Mouse (Mus musculus) induced T-regulatory cell, adult 2 months (primary cell): ENCODE measurements at regions not wholly inside any gene's neighbourhood (a gene's known extent, or its start where the extent isn't known, plus 50 kb on each side); places are given as distances from the start of the nearest gene placed in this dataset.

Source experiments
- DNase-seq: peaks from one replicate; pipeline ENCODE4 v3.0.0-alpha.2; 2012; ENCODE audit warnings: low read depth

DNA sequence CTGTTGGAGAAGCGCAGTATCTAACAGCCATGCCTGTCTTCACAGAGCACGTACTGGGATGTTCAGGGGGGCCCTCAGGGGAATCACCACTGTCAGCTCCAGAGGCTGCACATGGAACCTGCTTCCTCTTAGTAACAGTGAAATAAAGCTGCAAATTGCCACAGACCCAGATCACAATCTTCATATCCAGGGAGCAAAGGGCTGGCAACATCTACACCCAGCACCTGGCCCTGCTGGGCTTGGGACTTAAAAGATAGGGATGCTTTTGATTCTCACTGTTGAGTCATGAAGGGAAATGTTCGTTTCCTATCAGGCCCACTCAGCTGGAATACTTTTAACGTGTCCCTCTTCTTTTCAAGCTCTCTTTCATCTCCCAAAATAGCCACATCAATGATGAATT, 322.4 kb upstream of the Trib2 start:
- no peak for DNase-seq

DNA sequence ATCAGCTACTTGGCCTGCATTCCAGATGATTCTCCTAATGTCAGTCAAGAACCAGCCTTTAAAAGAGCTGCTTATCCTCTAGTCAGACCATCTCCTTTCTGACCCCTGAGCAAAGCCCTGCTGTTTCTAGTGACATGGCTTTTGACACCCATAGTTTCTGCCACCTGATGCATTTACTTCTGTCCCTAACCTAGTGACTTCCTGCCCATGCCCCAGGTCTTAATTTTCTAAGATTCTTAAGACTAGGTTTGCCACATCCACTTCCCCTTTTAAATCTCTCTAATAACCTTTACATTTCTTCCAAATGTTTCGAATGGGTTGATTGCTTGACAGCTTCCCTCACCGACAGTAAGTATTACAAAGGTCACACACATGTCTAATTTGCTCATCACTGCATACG, 321.1 kb upstream of the Trib2 start:
- DNase-seq, result peak; percentile 42

DNA sequence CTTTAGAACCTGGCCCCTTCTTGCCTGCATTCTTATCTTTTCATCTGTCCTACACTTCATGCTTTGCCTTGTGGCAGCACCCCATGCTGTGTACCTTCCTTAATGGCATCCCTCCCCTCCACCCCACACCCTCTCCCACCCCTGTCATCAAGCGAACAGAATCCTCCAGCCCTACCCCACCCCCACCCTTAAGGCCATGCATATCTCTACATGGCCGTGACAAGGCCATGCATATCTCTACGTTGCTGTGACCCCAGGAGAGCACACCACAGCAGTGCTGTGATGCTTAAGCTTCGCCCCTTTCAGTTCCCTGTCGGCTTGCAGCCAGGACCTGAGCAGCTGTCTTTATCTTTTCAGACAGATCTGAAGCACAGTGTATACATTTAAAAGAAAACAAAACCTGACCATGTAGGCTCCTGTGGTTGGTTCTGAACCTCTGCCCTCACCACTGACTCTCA, 319.5 kb upstream of the Trib2 start:
- peak; percentile 71 for DNase-seq

DNA sequence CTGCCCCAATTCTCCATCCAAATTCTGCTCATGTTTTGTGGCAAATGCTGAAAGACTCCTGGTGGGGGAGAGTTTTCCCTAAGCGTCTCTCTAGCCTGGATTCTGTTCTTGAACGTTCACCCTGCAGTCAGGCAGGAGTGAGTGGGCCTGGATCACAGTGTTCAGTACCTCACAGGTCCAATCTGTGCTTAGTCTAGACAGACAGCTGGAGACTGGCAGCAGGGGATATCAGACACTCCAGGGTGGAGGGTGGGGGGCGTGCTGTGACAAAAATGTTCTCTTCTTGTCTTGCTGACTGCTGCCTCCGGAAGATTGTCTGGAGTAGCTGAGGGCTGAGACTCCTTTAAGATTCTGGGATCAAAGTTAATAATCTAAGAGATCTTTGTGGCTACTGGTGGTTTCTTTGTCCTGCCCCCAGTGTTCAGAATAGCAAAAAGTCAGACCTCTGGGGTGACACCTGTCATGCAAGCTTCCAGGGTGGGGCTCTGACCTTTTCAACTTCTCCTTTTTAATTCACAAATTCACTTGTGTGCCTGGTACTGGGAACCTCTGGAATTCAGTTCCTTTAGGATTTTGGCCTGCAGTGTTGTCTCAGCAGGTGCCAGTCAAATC, 319.0 kb upstream of the Trib2 start:
- peak; percentile 61 for DNase-seq

DNA sequence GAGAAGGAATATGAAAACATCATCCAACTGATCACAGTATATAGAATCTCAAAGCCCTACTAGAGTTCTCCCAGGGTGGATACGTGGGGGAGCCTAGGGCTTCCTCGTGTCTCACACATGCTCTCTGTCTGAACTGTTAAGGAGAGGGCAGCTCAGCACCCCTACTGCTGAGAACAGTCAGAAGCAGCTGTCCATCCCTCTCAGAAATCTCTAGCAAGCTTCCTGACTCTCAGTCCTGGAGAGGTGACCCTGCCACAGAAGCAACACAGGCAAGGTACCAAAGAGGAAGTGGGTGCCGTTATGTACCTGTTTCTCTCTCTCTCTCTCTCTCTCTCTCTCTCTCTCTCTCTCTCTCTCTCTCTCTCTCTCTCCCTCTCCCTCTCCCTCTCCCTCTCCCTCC, 317.7 kb upstream of the Trib2 start:
- peak; percentile 71 for DNase-seq

DNA sequence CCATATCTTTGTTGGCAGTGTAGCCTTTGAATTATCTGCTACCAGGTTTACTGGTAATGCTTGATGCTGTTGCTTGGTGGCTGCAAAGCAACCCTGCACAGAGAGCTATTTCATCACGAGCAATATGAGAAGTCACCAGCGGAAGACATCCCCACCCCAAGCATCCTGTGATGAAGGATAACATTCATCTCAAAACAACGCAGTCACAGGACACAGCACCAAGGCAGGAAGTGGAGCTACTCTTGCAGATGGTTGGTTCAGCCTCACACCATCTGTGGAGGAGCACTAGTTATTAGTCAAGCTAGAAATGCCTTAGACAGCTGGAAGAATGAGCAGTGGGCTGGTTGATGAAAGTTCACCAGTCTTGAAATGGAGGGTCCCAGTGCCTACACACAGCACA, 316.5 kb upstream of the Trib2 start:
- DNase-seq, result peak; percentile 92

DNA sequence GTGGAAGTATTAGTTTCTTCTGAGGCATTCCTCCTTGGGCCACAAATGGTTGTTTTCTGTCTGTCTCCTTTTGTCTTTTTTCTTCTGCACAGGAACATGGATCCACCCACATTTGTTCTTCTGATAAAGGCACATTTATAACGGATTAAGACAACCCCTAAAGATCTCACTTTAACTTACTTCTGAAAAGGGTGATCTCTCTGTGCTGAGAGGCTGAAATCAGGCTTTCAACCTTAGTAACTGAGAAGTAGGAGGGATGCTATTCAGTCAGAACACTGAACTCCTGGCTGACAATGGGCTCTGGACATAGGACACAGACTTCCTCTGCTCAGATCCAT, 315.0 kb upstream of the Trib2 start:
- DNase-seq, result no peak

DNA sequence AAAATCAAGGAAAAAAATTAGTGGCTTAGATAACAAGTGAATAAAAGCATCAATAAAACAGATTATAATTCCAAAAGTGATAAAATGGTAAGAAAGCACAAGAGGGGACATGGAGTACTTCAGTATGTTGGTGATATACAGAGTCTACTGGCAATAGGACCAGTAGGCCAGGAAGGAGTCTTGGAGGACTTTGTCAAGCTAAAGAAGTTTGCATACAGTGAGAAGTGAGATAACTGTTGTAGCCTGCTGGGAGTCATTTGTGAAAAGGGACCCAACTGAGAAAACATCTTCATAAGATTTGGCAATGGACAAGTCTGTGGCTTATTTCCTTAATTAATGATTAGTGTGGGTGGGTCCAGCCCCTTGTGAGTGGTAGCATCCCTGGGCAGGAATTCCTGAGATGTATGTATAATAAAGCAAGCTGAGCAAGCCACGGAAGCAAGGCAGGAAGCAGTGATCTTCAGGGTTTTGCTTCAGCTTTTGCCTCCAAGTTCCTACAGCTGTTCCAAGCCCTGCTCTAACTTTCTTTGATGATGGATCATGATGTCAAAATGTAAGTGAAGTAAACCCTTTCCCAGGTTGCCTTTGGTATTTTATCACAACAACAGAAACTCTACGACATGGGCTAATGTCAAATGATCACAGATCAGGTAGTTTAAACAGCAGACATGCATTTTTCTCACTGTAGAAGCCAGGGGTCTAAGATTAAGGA, 314.5 kb upstream of the Trib2 start:
- peak; percentile 36 for DNase-seq

DNA sequence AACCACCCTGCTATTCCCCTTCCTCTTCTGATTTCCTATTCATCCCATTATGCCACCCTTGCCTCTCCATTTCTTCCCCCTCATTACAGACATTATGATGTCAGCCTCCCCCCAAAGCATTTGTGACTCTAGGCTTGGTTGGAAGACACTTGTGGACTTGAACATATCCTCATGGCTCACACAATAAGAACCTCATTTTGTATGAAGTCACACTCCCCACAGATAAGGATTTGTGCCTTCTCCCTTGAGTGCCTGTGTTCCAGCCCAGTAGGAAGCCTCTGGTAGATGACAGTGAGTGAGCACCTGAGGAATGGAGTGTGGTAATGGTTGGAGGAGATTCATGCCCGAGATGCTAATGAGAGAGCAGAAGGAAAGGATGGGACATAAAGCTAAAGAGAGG, 313.9 kb upstream of the Trib2 start:
- no peak for DNase-seq

DNA sequence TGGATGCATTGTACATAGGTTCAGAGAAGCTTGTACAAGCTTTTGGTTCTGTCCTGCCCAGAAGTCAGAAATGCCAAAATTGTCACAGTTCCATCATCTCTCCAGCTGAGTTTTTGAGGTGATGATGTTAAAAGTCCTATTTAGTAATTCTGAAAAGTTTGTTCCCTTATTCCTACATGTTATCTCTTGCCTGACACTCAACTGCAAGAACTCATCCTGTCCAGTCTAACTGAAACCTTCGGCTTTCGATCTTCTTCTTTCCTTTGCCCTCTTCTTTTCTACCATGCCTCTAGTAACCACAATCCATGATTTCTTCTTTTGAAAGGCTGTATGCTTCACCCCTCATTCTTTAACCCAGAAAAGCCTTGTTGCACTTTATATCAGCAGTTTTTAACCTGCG, 313.2 kb upstream of the Trib2 start:
- no peak for DNase-seq

DNA sequence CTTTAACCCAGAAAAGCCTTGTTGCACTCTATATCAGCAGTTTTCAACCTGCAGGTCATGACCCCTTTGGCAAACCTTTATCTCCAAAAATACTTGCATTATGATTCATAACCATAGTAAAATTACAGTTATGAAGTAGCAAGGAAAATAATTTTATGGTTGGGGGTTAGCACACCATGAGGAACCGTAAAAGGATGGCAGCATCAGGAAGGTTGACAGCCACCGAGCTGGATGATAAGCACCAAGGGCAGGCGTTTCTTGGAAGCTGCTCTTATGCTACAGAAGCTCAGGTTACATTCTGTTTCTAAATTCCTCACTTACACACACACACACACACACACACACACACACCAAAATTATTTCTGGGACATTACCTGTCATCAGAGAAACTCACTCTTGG, 312.5 kb upstream of the Trib2 start:
- DNase-seq, result peak; percentile 35

DNA sequence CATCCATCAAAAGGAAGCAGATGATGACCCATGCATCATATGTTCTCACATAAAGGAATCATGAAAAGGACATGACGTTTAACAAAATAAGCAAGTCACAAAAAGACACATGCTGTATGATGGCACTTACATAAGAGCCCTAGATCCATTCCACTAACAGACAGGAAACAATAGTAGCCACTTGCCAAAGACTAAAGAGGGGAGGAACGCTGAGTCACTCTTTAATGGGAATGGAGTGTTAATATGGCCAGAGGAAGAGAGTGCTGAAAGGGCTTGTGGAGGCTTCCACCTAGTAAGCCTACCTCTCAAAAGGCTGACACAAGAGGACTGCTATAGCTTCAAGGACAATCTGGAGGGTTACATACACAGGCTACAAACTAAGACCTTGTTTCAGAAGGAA, 308.2 kb upstream of the Trib2 start:
- DNase-seq, result no peak

DNA sequence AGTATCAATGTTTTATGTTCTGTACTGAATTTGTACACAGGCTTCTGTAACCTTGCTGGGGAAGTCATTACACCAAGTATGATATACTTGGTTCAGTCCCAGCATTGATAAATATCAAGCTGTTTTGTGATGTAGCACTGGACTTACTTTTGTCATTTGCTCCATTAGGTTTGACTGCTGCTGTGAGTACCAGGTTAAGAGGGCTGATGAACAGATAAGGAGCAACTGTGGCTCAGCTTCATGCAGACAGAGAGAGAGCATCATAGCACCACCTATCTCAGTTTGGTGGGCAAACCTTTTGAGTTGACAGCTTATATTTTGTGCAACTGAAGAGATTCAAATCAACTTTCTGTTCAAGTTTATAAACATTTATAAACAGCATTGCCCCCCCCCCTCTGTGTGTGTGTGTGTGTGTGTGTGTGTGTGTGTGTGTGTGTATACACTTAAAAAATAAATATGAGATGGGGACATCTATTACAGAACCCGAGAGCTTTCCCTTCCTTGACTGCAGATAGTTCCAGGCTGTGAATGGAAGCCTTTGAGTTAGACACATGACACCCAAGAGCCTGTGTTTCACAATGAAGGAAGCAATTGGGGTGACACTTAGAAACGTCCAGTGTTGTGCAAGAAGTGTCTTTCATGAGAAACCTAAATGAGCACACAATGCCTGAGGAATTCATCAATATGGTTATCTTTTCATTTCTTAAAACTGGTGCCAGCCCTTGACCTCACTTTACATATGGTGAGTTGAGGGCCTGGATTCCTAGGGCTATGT, 305.8 kb upstream of the Trib2 start:
- DNase-seq, result peak; percentile 39

DNA sequence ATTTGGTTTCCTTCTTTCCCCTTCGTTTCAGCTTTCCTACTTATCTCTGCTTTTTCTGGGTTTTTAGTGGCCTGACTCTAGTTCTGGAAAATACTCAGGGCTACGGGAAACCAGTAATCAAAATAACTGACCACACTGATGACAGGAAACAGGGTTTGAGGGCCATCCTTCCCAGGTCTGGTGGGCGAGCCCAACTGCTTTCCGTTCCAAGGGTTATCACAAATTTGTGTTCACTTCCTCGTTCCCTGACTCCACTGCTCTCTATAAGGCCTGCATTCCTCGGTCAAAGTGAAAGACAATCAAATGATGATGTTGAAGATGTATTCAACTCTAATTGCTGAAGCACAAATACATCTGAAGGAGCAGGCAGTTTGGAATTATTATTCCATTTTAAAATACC, 305.1 kb upstream of the Trib2 start:
- DNase-seq, result peak; percentile 13

DNA sequence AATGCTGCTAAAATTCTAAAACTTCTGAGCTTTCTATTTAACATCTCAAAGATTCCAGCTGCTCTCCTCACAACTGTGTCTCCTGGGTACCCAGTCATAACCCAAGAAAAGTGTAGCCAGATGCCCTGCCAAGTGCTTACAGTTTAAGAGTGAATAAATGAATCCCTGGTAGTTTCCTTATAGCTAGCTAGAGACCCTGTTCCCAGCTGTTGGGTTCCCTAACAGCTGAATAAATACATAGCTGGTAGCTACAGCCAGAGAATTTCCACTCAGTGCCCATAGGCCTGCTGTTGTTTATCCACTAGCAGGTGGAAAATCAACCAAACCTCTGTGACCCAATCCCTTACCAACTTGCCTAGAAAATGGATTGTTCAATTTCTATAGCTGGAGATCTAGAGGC, 302.0 kb upstream of the Trib2 start:
- DNase-seq, result no peak

DNA sequence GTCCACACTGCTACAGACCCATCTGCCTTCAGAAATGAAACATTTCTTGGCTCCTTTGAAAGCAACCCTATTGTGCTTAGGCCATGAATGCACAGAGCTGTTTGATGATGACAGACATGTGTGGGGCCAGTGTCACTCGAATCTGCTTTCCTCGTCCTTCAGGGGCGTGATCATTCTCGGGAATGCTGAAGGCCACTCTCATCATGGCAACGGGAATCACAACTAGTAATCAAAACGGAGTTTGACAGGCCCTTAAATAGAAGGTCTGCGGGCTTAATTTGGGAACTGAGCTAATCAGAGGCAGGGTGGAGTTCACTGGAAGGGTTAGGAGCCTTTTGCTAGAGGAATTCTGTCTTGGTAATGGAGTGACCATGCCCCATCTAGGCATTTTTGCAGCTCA, 290.2 kb upstream of the Trib2 start:
- DNase-seq, result no peak

DNA sequence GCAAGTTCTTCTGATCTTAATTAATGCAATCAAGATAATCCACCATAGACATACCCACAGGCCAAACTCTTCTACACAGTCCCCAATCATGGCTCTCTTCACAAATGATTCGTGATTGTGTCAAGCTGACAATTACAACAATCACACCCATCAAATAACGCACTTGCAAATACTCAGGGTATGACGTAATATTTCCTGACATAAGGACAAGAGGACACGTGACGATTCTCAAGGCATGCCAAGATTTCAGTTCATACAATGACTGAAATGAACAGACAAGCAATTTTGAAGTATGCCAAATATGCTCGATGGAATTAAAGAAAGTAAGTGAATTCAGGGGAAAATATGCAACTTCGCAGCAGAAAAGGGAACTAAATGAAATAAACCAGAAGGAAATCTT, 282.1 kb upstream of the Trib2 start:
- no peak for DNase-seq

DNA sequence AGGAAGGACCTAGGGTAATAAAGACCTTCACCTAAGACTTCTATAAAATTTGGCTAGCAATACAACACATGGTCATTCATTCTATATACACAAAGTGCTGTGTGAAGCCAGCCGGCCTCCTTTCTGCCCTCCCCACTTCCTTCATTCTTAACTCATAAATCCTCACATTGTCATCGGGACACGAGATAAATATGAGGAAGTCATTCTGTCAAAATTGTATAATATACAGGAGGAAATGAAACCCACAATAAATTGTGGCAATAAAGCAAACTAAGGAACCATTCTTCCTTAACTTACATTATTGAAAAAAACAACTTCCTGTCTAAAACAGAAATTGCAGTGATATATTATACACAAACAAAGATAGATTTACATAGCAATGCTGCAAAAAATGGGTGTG, 275.9 kb upstream of the Trib2 start:
- DNase-seq, result no peak

DNA sequence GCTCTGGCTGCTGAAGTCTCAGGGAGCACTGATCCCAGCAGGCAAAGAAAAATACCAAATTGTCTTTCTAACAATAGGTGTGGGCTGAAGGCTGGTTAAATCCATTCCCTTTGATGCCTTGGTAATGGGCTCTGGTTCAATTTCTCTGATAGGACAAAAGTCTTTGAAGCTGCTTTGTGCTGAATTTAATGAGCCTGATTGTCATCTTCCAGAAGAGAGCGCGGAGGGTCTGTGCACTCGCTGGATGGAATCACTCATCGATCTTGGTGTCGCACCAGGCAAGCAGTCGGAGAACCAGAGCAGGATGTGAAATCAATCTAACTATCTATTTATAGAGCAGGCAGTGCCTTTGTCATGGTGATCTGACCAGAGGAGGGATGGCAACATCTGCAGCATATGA, 274.6 kb upstream of the Trib2 start:
- DNase-seq, result no peak

DNA sequence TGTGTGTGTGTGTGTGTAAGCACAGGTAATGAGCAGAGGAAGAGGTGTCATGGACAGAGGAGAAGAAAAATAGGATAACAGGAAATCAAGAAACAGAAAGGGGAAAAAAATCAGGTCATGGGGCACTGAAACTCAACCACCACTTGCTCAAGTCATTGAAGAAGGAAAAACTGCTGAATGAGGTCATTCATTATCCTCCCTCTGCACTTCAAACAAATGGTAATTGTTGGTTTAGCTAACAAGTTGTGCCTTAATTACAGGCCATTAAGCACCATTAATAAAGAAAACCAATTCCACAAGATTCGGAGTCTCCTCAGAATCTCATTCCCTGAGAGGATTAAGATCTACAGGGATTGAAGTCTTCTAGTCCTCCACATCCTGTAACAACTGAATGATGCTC, 266.5 kb upstream of the Trib2 start:
- DNase-seq, result no peak

DNA sequence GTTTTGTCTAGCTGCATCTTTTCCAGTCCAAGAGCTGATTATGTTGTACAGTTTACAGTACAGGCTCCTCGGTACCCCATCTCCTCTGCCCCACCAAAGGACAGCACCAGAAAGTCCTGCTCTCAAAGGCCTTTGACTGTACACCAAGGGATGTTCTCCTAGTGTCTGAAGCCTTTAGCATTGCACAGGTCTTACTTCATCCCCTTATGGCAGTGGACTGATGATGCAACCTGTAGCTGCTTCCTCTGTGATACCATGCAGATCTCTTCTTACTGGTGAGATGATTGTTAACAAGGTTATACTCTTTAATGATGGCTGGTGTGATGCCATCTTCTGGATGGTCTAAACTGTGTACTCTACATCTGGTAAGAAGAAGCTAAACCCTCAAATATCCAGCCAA, 260.5 kb upstream of the Trib2 start:
- DNase-seq, result no peak

DNA sequence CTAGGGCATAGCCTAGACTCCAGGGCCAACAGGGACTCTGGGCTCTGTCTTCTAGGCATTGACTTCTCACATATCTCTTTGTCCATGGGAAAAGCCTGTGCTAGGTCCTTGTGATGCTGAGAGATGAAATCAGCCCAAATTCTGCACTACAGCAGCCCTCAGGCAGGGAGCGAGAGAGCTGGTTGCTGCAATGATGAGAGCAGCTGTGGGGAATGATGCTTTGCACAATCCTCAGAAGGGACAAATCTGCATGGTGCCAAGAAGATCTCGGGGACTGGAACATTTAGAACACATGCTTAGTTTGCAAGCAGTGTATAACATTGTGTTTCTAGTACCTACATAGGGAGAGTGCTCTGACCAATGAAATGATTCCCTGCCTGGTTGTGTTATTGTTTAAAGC, 259.2 kb upstream of the Trib2 start:
- DNase-seq, result no peak

DNA sequence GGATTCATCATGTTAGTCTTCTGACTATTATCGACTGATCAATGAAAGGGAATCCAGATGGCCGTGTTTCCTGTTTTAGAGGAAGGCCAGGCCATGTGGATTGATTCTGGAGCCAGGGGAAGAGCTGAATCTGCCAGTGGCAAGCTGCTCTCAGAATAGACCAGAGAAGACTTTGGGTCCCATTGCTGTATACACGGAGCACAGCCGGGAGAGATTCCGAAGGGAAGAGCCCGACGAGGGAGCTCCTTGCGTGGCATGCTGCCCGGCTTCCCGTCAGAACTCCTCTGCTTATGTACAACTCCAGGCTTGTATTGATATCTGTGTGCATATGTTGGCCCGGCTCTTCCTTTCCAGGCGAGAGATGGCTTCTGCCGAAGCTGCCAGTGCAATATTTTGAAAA, 252.2 kb upstream of the Trib2 start:
- DNase-seq, result no peak

DNA sequence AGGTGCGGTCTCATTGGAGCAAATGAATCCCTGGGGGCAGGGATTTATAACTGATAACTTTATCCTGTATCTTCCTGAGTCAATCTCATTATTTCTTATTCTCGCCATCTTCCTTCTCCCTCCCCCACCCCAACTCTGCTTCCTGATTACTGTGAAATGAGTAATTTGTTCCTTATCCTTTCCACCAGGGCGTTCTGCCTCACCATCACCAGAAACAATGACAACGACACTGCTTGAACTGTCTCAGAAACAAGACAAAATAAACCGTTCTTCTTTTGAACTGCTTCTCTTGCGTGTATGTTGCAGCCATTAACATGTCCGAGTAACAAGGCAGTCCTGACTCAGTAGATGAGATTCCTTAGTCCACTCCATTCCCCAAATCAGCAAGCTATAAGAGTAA, 246.0 kb upstream of the Trib2 start:
- peak; percentile 16 for DNase-seq
